Mouse (Mus musculus): ENCODE measurements around the gene Cops4. TPM values are rescaled to one million over a fixed set of nuclear protein-coding genes. Genes with fewer than 3 reads are reported as not detected.

The Cops4 gene
- total RNA-seq, 1 experiment from 2014 or later = 124 TPM

GRCm38 (mm10) chr5:100570716-100571115 is 52.6 kb downstream of the Cops4 start:
- ATAC-seq (replicated peaks; ENCODE audit: low read depth, poor library complexity, severe bottlenecking) = no peak

GRCm38 (mm10) chr5:100572069-100572468 is 54.0 kb downstream of the Cops4 start, which contains the start of gene Plac8:
Plac8 (minus strand) TSS chr5:100572245.
- peak; percentile 67 for ATAC-seq (replicated peaks; ENCODE audit: low read depth, poor library complexity, severe bottlenecking)

GRCm38 (mm10) chr5:100573256-100573655 is 55.1 kb downstream of the Cops4 start:
- ATAC-seq (replicated peaks; ENCODE audit: low read depth, poor library complexity, severe bottlenecking) = peak; percentile 20; the same call in 1 of the 2 replicates

GRCm38 (mm10) chr5:100574771-100575170 is 56.7 kb downstream of the Cops4 start:
- ATAC-seq (replicated peaks; ENCODE audit: low read depth, poor library complexity, severe bottlenecking) = no peak; the same call in 1 of the 2 replicates

GRCm38 (mm10) chr5:100578863-100579411 is 60.8 kb downstream of the Cops4 start:
- ATAC-seq (replicated peaks; ENCODE audit: low read depth, poor library complexity, severe bottlenecking) = no peak

- no peak for ATAC-seq (replicated peaks; ENCODE audit: low read depth, poor library complexity, severe bottlenecking)
Measured at GRCm38 (mm10) chr5:100581622-100582434, 63.7 kb downstream of the Cops4 start.

- ATAC-seq (replicated peaks; ENCODE audit: low read depth, poor library complexity, severe bottlenecking) = peak; percentile 61
Measured at GRCm38 (mm10) chr5:100582435-100582826, 64.3 kb downstream of the Cops4 start.

- ATAC-seq (replicated peaks; ENCODE audit: low read depth, poor library complexity, severe bottlenecking) = no peak
Measured at GRCm38 (mm10) chr5:100583066-100583465, 65.0 kb downstream of the Cops4 start.

- ATAC-seq (replicated peaks; ENCODE audit: low read depth, poor library complexity, severe bottlenecking) = peak; percentile 84
Measured at GRCm38 (mm10) chr5:100585206-100585644, 67.1 kb downstream of the Cops4 start.

GRCm38 (mm10) chr5:100585657-100586056 is 67.5 kb downstream of the Cops4 start:
- 0 out of 2 replicates have a peak, but pooled peaks have one; percentile 10 for ATAC-seq (replicated peaks; ENCODE audit: low read depth, poor library complexity, severe bottlenecking)

- ATAC-seq (replicated peaks; ENCODE audit: low read depth, poor library complexity, severe bottlenecking) = no peak
Measured at GRCm38 (mm10) chr5:100587136-100587535, 69.0 kb downstream of the Cops4 start.

GRCm38 (mm10) chr5:100587626-100588025 is 69.5 kb downstream of the Cops4 start:
- ATAC-seq (replicated peaks; ENCODE audit: low read depth, poor library complexity, severe bottlenecking) = no peak

- ATAC-seq (replicated peaks; ENCODE audit: low read depth, poor library complexity, severe bottlenecking) = peak; percentile 48; the same call in 1 of the 2 replicates
Measured at GRCm38 (mm10) chr5:100590505-100590904, 72.4 kb downstream of the Cops4 start.

- ATAC-seq (replicated peaks; ENCODE audit: low read depth, poor library complexity, severe bottlenecking) = no peak
Measured at GRCm38 (mm10) chr5:100594803-100595467, 76.8 kb downstream of the Cops4 start.

- no peak for ATAC-seq (replicated peaks; ENCODE audit: low read depth, poor library complexity, severe bottlenecking)
Measured at GRCm38 (mm10) chr5:100595999-100596398, 77.9 kb downstream of the Cops4 start.

Other genes starting within 250 kb of the Cops4 start
- 116 and 137 TPM in 2 replicates for gene Sec31a, start 102.1 kb upstream of the Cops4 start, total RNA-seq (2017)
- 31.5 and 38.7 TPM in 2 replicates for gene Lin54, start 17.7 kb upstream of the Cops4 start, total RNA-seq (2017)
- 1,717 and 2,144 TPM in 2 replicates for gene Plac8, start 53.9 kb downstream of the Cops4 start, total RNA-seq (2017)
- gene Coq2, start 156.8 kb downstream of the Cops4 start, total RNA-seq (2017) = 33.9 and 37.5 TPM in 2 replicates
- 11.8 and 16.7 TPM in 2 replicates for gene Hpse, start 201.4 kb downstream of the Cops4 start, total RNA-seq (2017)